Mouse (Mus musculus) ovary, postnatal 36 days (tissue): ENCODE measurements around the gene Rnf166.

Source experiments
- DNase-seq: peaks from one replicate; pipeline ENCODE4 v3.0.0; 2022; ENCODE audit warnings: low spot score, mixed read lengths

Gene Rnf166

DNA sequence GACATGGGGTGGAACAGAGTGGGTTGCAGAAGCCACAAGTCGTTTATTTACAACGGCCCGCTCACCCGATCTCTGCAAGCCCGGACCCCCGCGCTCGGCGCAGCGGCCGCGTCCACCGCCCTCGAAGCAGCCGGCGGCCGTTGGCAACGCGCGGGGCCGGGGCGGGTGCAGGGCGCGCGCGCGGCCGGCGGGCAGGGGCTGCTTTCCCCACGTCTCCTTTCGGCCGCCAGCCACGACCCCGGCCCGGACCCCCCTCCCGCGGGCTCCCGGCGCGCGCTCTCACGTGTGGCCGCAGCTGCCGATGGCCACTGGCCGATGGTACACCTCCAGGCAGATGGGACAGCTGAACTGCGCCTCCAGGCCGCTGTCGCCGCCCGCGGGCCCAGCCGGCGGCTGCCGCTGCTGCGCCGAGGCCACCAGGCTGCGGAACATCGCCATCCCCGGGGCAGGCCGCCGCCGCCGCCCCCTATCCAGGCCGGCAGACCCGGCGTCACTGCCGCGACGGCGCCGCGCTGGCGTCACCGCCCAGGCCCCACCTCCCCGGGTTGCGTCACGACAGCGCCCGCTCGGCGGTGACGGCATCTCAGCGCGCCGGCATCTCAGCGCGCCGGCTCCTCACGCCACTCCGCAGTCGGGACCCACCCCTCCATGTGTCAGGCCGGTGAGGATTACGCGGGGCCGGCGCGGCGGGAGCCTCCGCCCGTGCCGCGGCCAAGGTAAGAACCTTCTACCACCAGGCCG is at the start of gene Rnf166, which contains the start of gene Ctu2:
Gene Rnf166, minus strand, starts transcription at position 485 of the 741 bp plus-strand sequence.
Gene Ctu2, plus strand, starts transcription at position 564 of the 741 bp plus-strand sequence.
- DNase-seq, result peak; percentile 93

GRCm38 (mm10) chr8:122525004-122525403 is 49.1 kb upstream of the Rnf166 start:
- no peak for DNase-seq

GRCm38 (mm10) chr8:122524506-122524905 is 48.6 kb upstream of the Rnf166 start:
- DNase-seq, result peak; percentile 29

DNA sequence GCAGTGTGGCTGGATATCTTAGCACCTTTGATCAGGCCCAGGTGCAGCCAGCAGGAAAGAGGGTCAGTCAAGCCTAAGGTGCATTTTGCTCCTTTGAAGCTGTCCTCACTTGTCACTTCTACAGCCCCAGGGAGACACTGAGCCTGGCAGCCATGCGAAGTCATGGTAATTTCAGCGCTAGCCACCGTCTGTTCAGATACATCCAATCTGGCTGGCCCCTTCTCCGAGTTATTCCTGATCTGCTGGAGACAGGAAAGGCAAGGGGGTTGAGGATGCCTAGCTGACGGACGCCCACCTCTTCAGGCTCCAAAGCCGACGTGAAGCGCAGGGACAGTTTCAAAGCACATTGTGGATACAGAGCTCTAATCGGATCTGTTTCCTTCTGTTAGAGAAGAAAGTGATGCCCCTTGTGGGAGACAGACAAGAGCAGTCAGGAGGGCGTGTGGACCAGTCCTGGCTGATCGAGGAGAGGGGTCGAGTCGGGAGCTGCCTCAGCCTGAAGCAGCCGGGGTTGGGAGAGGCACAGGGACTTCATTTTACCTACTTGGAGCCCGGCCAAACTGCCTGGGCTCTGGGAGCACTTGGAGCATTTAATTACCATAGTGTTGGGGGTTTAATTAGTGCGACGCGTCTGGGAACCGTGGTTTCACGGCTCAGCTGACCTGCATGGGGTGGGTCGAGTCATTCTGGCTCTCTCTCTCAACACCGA is 47.9 kb upstream of the Rnf166 start:
- DNase-seq, result no peak

DNA sequence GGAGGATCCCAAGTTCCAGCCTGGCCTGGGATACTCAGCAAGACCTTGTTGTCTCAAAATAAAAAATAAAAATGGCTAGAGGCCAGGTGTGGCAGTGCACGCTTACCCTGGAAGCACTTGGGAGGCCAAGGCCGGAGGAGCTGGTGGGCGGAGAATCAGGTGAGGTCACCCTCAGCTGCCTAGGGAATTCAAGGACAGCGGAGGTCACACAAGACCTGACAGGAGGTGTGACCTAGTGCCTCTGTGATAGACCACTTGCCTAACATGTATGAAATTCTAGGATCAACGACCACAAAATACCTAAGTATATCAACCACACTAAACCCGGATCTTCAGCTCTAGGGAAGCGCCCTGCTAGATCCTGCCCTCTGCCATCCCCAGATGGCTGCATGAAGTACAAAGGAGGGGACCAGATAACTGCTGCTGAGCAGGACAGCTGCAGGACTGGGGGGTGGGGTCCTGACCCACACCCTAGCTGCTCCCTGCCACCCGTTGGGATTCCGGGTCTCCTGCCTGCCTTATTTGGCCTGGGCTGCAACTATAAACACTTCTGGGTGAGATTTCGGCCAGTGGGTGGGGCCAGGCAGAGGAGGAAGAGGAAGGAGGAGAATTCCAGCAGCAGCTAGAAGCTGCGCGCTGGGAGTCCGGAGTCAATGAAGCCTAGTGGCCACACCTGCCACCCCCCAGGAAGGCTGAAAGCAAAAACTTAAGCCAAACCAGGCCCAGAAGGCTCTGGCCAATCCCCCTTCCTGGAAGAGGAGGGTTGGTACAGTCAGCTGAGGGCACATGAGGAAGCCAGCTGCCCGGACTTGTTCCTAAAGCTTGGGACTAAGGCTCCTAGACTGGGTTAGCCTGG is 47.2 kb upstream of the Rnf166 start:
- peak; percentile 47 for DNase-seq

GRCm38 (mm10) chr8:122520611-122521010 is 44.7 kb upstream of the Rnf166 start:
- no peak for DNase-seq

DNA sequence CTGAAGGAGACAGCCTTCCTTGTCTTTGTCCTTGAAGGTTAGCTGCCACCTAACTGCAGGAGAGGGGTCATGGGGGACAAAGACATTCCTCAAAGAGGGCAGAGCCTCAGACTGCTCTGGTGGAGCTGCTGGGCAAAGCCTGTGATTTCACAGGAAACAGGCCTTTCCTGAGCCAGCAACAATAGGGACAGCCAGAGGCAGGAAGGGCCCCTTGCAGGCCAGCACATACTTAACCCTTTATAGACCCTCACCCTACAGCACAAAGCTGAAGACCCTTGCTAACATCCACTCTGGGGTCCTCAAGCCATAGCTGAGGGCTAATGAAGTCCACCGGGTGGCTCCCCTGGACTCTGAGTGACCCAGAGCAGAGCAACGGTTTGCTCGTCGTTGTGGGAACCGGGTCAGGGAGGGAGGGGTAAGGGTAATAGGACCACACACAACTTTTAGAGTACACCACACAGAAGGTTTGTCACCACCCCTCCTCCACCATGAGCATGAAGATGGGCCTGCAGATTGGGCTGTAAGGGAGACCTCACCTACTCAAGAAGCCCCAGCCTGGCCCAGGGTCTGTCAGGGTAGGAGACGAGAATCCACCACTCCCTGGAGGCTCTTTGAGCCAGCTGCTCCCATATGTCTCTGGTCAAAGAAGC is 41.8 kb upstream of the Rnf166 start:
- DNase-seq, result no peak

- DNase-seq, result no peak
These were observed 39.8 kb upstream of the Rnf166 start for GRCm38 (mm10) chr8:122515699-122516098.

DNA sequence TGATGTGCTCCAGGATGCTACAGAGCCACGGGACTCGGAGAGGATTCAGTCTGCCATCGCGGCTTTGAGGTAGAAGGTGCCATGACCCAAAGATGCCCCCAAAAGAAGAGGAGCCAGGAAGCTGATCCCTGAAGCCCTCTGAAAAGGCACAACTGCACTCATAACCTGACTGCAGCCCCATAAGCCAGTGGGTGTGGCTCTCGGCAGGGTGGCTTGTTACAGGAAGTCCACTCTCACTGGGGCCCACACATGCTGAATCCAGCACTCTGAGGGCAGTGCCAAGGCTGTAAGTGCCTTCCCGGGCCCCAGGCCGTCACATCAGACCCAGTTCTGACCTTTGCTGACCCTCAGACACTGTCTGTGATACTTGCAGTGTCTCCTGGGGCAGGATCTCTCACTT is 36.5 kb upstream of the Rnf166 start:
- DNase-seq, result no peak

DNA sequence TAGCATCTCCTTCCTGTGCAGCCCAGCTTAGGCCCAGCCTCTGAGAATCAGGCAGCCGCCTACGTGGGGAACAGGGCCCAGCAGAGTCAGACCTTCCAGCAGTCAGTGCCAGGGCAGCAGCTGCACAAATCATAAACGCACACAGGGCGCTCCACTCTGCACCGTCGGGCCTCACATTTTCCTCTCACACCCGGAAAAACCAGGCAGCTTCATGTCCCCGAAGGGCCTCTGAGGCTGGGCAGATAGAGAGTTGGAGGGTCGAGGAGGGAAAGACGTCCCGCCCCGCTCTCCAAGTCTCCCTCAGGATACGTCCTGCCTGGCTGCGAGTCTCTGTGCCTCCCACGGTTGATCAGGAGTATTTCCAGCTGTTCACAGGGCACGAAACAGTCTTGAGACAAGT is 35.7 kb upstream of the Rnf166 start:
- no peak for DNase-seq

DNA sequence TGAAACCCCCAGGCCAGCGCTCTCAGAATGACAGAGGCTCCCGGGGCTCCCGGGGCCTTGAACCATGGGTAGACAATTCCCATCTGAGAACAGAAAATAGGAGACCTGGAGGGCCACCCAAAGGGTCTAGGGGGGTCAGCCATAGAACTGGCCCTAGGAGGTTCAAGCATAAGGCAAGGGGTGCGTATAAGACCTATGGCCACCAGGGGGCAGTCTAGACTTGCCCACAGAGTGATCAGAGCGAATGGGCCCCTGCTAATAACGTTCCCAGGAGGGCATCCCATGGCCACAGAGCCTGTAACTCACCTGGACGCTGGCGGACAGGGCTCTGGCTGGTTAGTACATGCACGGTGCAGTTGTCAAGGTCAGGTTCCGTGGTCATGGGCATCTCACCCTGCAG is 25.0 kb upstream of the Rnf166 start:
- peak; percentile 69 for DNase-seq

- no peak for DNase-seq
These were observed 22.0 kb upstream of the Rnf166 start for GRCm38 (mm10) chr8:122497912-122498311.

DNA sequence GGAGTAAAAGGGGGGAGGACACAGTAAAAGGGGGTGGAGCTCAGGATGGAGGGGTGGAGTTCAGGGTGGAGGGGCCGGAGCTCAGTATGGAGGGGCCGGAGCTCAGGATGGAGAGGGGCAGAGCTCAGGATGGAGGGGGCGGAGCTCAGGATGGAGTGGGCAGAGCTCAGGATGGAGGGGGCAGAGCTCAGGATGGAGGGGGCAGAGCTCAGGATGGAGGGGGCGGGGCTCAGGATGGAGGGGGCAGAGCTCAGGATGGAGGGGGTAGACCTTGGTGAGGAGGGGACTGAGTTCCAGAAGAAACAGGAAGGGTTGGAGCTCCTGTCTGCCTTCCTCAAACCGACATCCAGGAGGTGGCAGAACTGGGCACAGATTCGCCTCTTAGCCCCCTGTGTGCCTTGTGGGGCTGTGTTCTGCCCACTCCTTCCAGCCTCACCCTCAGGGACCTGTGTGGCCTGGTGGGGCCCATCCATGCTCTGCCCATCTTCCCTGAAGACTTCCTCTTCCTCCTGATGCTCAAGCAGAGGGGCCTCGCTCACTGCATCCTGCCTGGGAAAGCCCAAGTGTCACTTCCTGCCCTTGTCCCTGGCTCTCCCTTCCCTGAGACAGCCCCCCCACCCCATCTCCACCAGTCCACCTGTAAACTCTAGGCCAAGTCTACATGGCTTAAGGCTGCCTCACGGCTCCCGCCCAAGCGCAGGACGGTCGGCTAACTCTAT is 21.3 kb upstream of the Rnf166 start:
- DNase-seq, result no peak

DNA sequence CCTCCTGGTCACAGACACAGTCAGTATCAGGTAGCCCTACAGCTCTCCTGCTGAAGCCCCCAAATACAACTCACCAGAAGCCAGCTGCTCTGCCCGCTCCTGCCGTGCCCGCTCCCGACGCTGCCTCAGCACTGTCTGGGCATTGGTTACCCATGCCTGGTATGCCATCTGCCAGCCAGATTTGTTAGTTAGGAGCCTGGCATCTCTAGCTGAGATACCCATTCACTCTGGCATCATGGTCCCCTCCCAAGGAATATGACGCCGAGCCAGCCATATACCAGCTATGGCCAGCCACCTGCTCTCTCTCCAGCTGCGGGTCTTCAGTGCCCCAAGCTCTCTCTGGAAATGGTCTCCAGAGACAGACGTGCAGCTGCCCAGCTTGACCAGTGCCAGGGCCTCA is 12.5 kb upstream of the Rnf166 start:
- DNase-seq, result no peak

GRCm38 (mm10) chr8:122484831-122485230 is 9.0 kb upstream of the Rnf166 start:
- no peak for DNase-seq

- DNase-seq, result no peak
These were observed 8.0 kb upstream of the Rnf166 start for GRCm38 (mm10) chr8:122483877-122484276.

GRCm38 (mm10) chr8:122482448-122482847 is 6.6 kb upstream of the Rnf166 start:
- DNase-seq, result no peak

DNA sequence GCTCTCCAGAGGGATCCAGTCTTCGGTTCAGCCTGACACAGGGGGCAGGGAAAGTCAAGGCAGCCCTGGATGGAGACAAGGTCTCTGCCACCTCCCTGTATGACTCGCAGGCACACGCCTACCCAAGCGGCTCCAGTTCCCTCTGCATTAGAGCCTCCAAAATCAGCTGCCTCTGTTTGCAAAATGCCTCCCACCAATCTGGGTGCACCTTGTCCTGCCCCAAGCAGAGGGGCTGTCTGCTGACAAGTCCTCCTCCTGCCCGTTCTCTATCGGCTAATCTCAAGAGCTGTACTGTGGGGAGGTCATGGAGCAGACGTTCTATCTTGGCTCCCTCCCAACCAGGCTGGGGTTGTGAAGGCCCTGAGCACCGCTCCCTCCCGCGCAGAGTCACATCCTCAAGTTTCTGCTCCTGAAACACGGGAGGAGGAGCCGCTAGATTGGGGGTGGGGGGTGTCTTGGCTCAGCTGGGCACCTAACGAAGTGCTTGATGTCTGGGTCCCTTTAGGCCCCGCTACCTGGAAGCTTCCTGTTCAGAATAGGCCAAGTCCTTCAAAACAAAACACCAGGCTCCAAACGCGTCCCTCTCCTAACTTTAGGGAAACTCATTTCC is 808 bp downstream of the Rnf166 start:
- DNase-seq, result peak; percentile 63

DNA sequence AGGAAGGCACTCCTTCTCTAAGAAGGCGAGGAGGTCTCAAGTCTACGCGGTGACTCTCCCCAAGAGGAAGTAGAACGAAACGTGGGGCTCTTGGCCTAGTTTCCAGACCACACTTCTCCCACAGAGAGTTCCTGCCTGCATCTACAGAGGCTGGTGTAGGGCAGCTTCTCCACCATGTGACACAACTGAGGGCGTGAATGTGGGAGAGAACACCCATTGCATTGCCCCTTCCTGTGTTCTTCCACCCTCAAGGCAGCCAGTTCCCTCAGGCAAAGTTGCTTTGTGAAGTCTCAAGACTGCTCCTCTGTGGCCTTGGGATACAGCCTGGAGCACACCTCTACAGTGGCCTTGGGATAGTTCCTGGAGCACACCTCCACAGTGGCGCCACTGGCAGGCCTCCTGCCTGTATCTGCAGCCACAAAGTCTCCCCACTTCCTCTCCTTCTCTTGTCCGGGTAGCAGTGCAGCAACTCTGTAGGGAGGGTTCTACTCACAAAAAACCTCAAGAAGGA is 1.9 kb downstream of the Rnf166 start:
- DNase-seq, result no peak

DNA sequence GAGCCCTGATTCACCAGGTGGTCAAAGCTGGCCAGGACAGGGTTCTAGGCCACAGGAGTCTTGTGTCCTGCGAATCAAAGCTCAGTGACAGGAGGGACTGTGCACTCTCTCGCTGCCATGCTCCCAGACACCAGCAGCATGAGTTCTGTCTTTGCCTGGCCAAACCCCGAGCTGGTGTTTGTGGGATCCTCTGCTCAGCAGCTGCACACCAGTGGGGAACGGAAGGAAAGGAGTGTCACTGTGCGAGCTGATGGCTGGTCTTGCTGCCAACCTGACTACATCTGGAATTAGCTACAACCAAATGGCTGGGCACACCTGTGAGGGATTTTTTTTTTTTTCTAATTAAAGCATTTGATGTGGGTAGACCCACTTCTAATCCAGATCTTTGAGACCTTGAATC is 5.2 kb downstream of the Rnf166 start:
- DNase-seq, result no peak

DNA sequence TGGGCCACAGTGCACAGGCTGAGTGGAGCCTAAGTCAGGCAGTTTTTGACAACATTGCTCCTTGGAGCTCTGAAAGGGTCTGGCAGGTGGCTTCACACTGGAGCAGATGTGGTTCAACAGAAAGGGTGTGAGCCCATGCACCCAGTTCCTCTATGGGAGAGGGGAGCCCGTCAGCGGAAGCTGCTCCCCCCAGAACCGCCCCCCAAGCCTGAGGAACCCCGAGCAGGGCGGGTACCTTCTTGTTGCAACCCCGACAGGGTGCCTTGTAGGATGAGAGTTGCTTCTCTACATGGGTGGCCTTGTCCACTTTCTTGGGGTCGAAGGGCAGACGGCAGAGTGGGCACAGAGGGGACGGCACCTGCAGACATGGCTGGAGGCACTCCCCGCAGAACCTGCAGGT is 5.9 kb downstream of the Rnf166 start:
- no peak for DNase-seq
